Mouse (Mus musculus) limb, embryonic 13.5 days (tissue): ENCODE results near the gene Cdan1. TPM values are rescaled to one million over a fixed set of nuclear protein-coding genes. Genes with fewer than 3 reads are reported as not detected.
A peak's percentile ranks its signal among the peaks of the same experiment; 100 is the strongest.

ENCODE experiments used
- ATAC-seq: fragments of 200-750 bp; cut with Nextera tagmentation; 2 replicates; pipeline ENCODE4 v1.8.0; 2017; ENCODE audit warnings: low read depth, moderate number of reproducible peaks, moderate TSS enrichment; ENCODE audit not compliant: low FRiP score
- H3K27ac ChIP-seq: fragments of 300-500 bp; sonication (generic); 2 replicates; pipeline ENCODE4 v1.5.1; 2015; ENCODE audit warnings: inconsistent platforms, mild to moderate bottlenecking, moderate library complexity
- H3K27me3 ChIP-seq: fragments of 300-500 bp; sonication (generic); 2 replicates; pipeline ENCODE4 v1.6.1; 2015; ENCODE audit warnings: mild to moderate bottlenecking, inconsistent platforms
- H3K36me3 ChIP-seq: fragments of 300-500 bp; sonication (generic); 2 replicates; pipeline ENCODE4 v1.6.1; 2015; ENCODE audit warnings: inconsistent platforms, mild to moderate bottlenecking, moderate library complexity
- H3K4me1 ChIP-seq: fragments of 300-500 bp; sonication (generic); 2 replicates; pipeline ENCODE4 v1.6.1; 2015; ENCODE audit warnings: inconsistent platforms
- H3K4me2 ChIP-seq: fragments of 300-500 bp; sonication (generic); replicated peaks from 2 replicates; pipeline ENCODE4 v1.6.1; 2015; ENCODE audit warnings: inconsistent platforms, mild to moderate bottlenecking, moderate library complexity
- H3K4me3 ChIP-seq: fragments of 300-500 bp; sonication (generic); 2 replicates; pipeline ENCODE4 v1.5.1; 2015; ENCODE audit warnings: moderate library complexity, mild to moderate bottlenecking, inconsistent platforms
- H3K9ac ChIP-seq: fragments of 300-500 bp; sonication (generic); 2 replicates; pipeline ENCODE4 v1.6.1; 2015; ENCODE audit warnings: mild to moderate bottlenecking, inconsistent platforms
- H3K9me3 ChIP-seq: fragments of 300-500 bp; sonication (generic); 2 replicates; pipeline ENCODE4 v1.6.1; 2016; ENCODE audit warnings: inconsistent platforms
- WGBS: fragments of 180-500 bp; shearing (Covaris S2); methylation state at CpG from one replicate; pipeline ENCODE4 v1.1.7; 2015; 5-methylcytosine and 5-hydroxymethylcytosine counted together
- polyA plus RNA-seq: library from polyadenylated mRNA; unstranded; fragments of >200 nt; fragmentation: Nextera tagmentation; extraction: Ambion mirVana; gene quantifications from 2 replicates; pipeline ENCODE4 v1.2.1, GENCODE M21; 2015

The Cdan1 gene
- 8.1 and 8.6 TPM in 2 replicates for polyA plus RNA-seq

DNA sequence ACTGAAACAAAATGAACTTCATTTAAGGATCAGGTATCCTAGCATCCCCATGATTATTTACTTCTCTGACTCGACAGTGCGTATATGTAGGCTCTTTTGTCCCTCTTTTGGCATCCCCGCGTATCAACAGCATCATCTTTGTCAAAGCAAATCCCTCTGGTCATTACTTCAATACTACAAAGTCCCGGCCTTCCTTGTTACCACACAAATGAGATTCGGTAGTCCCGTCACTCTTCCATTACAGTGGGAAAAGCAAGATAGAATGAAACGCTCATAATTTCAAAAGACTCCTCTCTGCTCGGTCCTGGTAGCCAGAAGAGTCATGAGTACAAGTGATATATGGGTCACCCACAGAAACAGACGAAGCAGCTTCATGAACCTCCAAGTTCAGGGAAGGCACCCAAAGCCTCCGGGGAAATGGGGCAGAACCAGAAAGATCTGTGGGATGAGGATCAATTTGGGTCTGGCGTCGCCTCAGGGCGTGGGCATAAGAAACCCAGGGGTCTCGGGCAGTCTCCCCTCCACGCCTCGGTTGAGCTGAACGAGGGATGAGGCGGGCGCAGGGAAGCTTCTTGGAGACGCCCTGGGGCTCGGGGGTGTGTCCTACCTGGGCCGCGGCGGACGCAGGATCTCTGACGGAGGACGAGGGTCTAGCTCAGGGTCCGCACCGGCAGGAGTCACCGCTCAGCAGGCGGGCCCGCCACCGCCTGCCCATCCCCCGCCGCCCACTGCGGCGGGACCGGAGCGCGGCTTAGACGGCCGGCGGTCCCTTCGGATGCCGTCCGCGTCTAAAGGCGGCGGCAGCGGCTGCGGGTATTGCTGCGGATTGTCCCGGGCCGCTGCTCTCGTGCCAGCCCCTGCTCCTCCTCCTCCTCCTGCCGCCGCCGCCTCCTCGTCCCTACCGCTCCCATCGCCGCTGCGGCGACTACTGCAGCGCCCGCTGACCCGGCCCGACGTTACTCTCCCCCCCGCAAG, at the start of gene Cdan1:
TSS of gene Cdan1 (minus strand) at position 680 of the 975 bp plus-strand sequence.
- Histone ChIP-seq H3K9me3 (no peaks in the 10 kb centered on the region), H3K4me1 (peaks cover 12% of the 10 kb centered on the region), H3K27me3 (no peaks in the 10 kb centered on the region), H3K9ac (peak within 1 kb of the TSS; percentile 89), H3K4me2 (peak within 1 kb of the TSS; percentile 86), H3K4me3 (peak within 1 kb of the TSS; percentile 94), H3K27ac (peak within 1 kb of the TSS; percentile 39; the same call in 1 of the 2 replicates), H3K36me3 (no peaks in the 10 kb centered on the region)
- peak; percentile 64 for ATAC-seq
- WGBS, result under 1% methylated on average over 58 of the region's 71 CpGs

DNA sequence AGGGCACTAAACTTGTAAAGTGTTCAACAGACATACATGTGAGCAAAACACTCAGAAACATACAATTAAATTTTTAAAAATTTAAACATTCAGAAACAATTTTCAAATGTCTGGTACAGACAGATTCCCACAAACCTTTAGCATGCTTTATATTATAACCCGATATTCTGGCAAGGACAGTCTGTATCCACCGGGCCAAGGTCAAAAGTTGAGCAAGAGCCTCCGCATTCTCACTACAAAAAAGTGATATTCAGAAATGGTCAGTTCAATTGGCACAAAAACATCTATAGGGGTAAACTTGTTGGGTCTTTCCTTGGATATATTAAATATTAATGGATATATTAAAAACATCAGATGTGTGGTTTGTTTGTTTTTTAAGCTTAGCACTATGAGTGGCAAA, 46.4 kb upstream of the Cdan1 start:
- ATAC-seq, result no peak
- H3K9ac ChIP-seq, result no peak overlapping the region
- no peaks in the 10 kb centered on the region for H3K4me1 ChIP-seq
- WGBS, result 94% methylated on average over 3 of the region's 3 CpGs
- H3K27ac ChIP-seq, result no peak overlapping the region
- H3K9me3 ChIP-seq, result no peaks in the 10 kb centered on the region
- H3K4me3 ChIP-seq, result no peak overlapping the region
- no peak overlapping the region for H3K4me2 ChIP-seq
- peaks cover 83% of the 10 kb centered on the region for H3K36me3 ChIP-seq
- no peaks in the 10 kb centered on the region for H3K27me3 ChIP-seq

DNA sequence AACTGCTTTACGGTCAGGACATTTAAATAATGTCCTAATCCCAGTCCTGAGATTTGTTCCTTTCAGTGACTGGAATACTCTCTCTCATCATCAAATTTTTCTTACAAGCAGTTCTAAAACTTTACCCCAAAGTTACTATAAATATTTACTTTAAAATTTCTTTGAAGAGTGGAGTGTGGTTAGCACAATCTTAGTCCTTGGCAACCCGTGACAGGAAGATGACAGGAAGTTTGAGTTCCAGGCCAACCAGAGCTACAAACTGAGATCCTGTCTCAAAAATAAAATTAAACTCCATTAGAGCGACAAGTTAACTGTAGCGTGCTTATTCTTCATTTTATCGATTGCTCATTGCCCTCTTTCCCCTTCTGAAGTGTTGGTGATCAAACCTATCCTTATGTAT, 37.7 kb upstream of the Cdan1 start:
- ATAC-seq, result no peak
- H3K27me3 ChIP-seq, result no peaks in the 10 kb centered on the region
- H3K9ac ChIP-seq, result no peak overlapping the region
- WGBS, result 93% methylated on average over 5 of the region's 5 CpGs
- H3K4me1 ChIP-seq, result no peaks in the 10 kb centered on the region
- no peak overlapping the region for H3K27ac ChIP-seq
- no peak overlapping the region for H3K4me2 ChIP-seq
- H3K36me3 ChIP-seq, result peaks cover 71% of the 10 kb centered on the region
- H3K9me3 ChIP-seq, result no peaks in the 10 kb centered on the region
- no peak overlapping the region for H3K4me3 ChIP-seq

DNA sequence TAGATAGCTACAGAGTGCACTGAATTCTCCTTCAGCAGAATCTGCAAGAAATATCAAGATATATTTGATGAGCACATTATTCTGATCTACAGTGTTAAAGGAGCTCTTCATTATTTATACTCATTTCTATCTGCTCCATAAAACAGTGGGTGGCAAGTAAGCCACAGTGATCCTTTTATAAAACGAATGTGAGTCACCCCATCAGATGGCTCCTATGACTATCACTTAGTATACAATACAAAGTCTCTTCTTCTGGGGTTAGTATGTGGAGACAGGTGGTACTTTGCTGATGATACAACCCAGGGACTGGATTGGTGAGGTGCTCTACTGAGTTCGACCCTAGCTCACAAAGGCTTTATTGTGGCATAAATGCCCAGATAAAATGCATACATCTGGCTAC, 23.3 kb upstream of the Cdan1 start:
- ATAC-seq, result no peak
- WGBS, result 83% methylated on average over 2 of the region's 2 CpGs
- Histone ChIP-seq H3K4me1 (no peaks in the 10 kb centered on the region), H3K9me3 (no peaks in the 10 kb centered on the region), H3K9ac (no peak overlapping the region), H3K4me3 (no peak overlapping the region), H3K36me3 (peaks cover 77% of the 10 kb centered on the region), H3K27ac (no peak overlapping the region), H3K27me3 (no peaks in the 10 kb centered on the region), H3K4me2 (no peak overlapping the region)

DNA sequence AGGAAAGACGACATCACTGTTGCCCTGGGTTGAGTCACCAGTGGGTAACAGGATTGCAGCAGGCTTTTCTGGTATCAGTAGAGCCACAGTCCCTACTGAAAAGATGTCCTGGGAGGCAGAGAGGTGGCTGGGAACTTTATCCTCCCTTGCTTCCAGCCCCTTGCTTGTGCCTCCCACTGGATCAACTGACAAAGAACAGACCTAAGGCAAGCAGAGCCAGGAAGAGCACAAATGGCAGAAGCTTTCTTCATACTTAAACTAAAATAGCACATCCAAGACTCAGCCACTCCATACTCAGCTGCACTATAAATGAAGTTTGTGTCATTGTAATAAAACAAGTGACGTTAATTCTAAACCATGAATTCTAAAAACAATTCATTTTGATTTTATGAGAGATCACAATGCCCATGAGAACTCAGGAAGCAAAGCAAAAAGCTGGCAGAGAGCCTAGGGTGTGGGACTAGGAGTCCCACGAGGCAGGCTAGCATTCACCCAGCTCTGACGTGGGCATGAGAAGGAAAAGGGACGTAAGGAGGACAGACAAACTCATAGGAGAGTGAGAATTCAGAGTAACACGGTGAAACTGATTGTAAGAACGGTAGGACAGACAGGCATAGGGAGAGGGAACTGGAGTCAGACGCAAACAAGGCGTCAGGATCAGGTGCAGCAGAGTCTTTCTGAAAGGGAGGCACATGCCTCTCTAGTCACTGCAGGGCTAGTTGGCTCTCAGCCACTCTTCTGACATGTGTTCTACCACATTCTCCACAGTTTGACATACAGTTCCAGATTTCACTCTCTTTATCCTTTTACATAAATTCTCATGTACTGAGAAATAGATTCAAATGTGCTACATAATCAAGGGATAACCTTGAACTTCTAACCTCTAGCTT, 21.8 kb upstream of the Cdan1 start:
- no peaks in the 10 kb centered on the region for H3K9me3 ChIP-seq

DNA sequence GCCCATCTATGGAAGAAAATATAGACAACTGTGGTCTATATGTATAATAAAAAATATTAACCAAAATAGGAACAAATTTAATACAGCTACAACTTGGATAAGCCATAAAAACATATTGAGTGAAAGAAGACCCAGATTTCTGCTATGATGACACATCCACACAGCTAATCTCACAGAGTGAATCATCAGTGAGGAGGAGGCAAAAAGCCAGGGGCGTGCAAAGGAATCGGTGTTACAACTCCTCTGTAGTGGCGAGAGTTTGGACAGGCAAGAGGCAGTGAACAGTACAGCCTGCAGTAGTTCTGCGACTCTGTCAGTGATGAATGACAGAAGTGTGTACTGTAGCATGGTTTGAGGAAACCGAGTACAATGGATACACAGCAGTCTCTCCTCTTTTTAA, 17.4 kb upstream of the Cdan1 start:
- Histone ChIP-seq H3K4me3 (no peak overlapping the region), H3K9ac (no peak overlapping the region), H3K36me3 (peaks cover 80% of the 10 kb centered on the region), H3K27me3 (no peaks in the 10 kb centered on the region), H3K4me2 (no peak overlapping the region), H3K9me3 (no peaks in the 10 kb centered on the region), H3K4me1 (no peaks in the 10 kb centered on the region), H3K27ac (no peak overlapping the region)
- ATAC-seq, result no peak
- 92% methylated on average over 5 of the region's 5 CpGs for WGBS

More for the DNA sequence above, 21.8 kb upstream of the Cdan1 start:
- no peak overlapping the region for H3K9ac ChIP-seq
- 79% methylated on average over 9 of the region's 9 CpGs for WGBS
- H3K4me3 ChIP-seq, result no peak overlapping the region
- H3K4me2 ChIP-seq, result no peak overlapping the region
- peaks cover 75% of the 10 kb centered on the region for H3K36me3 ChIP-seq
- H3K27ac ChIP-seq, result no peak overlapping the region
- H3K27me3 ChIP-seq, result no peaks in the 10 kb centered on the region
- no peaks in the 10 kb centered on the region for H3K4me1 ChIP-seq
- ATAC-seq, result no peak

DNA sequence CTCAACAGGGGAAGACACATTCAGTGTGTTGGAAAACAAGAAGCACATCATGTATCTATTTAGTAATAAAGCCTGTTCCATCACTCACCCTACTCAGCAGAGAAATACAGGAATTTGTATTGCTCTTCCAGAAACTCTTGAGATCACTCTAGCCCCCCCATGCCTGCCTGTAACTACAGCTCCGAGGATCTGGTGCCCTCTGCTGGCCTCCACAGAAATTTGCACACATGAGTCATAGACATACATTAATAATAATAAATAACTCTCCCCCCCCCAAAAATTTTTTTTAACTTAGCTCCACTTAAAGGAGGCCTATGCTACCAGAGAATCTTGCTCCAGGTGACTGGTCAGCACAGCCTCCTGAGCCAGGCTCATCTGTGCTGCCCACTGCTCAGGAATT, 16.6 kb upstream of the Cdan1 start:
- no peak overlapping the region for H3K27ac ChIP-seq
- no peaks in the 10 kb centered on the region for H3K9me3 ChIP-seq
- 38% methylated on average over 1 of the region's 1 CpGs for WGBS
- no peak overlapping the region for H3K4me2 ChIP-seq
- no peak for ATAC-seq
- no peaks in the 10 kb centered on the region for H3K4me1 ChIP-seq
- no peak overlapping the region for H3K4me3 ChIP-seq
- H3K36me3 ChIP-seq, result peaks cover 80% of the 10 kb centered on the region
- H3K27me3 ChIP-seq, result no peaks in the 10 kb centered on the region
- H3K9ac ChIP-seq, result no peak overlapping the region

DNA sequence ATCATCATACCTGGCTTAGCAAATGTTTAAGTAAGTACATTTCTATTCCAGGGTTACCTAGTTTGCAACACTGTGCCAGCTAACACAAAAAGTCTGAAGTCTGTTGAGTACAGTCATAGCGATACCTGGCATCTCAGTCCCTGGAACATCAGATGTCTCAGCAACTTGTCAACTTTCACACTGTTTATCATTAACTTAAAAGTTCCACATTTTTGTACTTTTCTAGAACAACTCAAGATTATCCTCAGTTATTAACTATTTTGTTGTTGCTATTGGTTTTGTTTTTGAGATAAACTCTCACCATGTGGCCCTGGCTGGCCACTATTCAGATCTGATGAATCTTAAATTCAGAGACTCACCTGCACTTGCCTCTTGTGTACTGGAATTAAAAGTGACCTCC, 13.5 kb upstream of the Cdan1 start:
- WGBS, result 92% methylated on average over 1 of the region's 1 CpGs
- Histone ChIP-seq H3K36me3 (peaks cover 63% of the 10 kb centered on the region), H3K4me1 (no peaks in the 10 kb centered on the region)

DNA sequence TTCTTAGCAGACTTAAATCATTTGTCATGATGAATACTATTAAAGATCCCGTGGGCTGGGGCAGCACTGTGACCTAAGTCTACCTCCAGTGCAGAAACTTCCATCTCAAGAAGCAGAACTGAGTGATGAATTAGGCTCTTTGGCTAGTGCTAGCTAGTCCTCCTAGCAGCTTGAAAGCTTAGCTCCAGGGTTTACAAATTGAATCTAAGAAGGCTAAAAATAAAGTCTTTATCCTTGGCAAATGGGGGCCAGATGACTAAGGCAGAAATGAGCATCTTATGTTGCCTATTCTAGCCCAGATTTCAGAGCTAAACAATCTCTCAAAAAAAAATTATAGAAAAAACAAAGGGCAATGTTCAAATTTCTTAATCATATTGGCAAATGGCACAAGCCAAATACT, 10.8 kb upstream of the Cdan1 start:
- ATAC-seq, result no peak
- Histone ChIP-seq H3K27ac (no peak overlapping the region), H3K9me3 (no peaks in the 10 kb centered on the region), H3K4me1 (no peaks in the 10 kb centered on the region), H3K4me2 (no peak overlapping the region), H3K27me3 (no peaks in the 10 kb centered on the region), H3K9ac (no peak overlapping the region), H3K4me3 (no peak overlapping the region), H3K36me3 (peaks cover 45% of the 10 kb centered on the region)
- WGBS, result 86% methylated on average over 1 of the region's 1 CpGs

More for the DNA sequence above, 13.5 kb upstream of the Cdan1 start:
- H3K9me3 ChIP-seq, result no peaks in the 10 kb centered on the region
- H3K27me3 ChIP-seq, result no peaks in the 10 kb centered on the region
- no peak overlapping the region for H3K4me3 ChIP-seq
- no peak overlapping the region for H3K4me2 ChIP-seq
- ATAC-seq, result no peak
- no peak overlapping the region for H3K9ac ChIP-seq
- no peak overlapping the region for H3K27ac ChIP-seq

DNA sequence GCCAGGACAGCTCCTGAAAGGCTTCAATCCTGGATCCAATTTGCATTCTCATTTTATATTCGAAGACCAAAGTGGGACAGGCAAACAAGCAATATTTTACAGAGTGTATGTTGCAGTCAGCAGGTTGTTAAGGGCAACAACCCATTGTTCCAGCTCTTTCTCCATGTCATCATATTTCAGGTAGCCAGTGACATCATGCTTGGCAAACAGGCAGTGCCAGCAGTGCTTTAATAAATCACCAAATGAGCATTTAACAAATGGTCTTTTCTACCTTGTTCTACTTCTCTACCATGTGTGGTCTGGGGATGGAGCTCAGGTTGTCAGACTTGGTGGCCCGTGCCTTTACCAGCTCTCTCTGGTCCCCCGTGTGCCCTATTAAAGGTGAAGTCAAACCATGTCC, 8.2 kb upstream of the Cdan1 start:
- peaks cover 21% of the 10 kb centered on the region for H3K36me3 ChIP-seq
- WGBS, result 80% methylated on average over 3 of the region's 3 CpGs
- H3K9me3 ChIP-seq, result no peaks in the 10 kb centered on the region
- no peak for ATAC-seq
- H3K27me3 ChIP-seq, result no peaks in the 10 kb centered on the region
- H3K9ac ChIP-seq, result no peak overlapping the region
- no peaks in the 10 kb centered on the region for H3K4me1 ChIP-seq
- H3K27ac ChIP-seq, result no peak overlapping the region
- H3K4me2 ChIP-seq, result no peak overlapping the region
- no peak overlapping the region for H3K4me3 ChIP-seq

DNA sequence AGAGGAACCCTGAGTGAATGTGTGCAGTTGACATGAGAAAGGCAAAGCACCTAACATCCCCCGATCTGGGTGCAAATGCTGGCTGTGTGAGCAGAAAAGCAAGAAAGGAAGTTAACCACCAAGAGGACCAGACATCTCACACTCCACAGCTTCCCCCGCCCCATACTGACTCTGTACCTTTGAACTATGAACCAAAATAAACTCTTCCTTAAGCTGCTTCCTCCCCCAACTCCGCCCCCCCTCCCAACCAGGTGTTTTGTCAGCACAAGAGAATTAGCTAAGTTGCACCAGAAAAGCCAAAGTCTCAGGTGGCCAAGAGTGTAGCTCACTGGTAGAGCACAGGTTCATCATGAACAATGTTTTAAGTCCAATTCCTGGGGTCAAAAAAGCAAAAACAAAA, 3.2 kb upstream of the Cdan1 start:
- Histone ChIP-seq H3K36me3 (no peaks in the 10 kb centered on the region), H3K4me2 (no peak overlapping the region), H3K27me3 (no peaks in the 10 kb centered on the region), H3K9ac (no peak overlapping the region), H3K4me3 (no peak overlapping the region), H3K9me3 (no peaks in the 10 kb centered on the region), H3K4me1 (peaks cover 12% of the 10 kb centered on the region), H3K27ac (no peak overlapping the region)
- ATAC-seq, result no peak
- WGBS, result 74% methylated on average over 3 of the region's 3 CpGs

DNA sequence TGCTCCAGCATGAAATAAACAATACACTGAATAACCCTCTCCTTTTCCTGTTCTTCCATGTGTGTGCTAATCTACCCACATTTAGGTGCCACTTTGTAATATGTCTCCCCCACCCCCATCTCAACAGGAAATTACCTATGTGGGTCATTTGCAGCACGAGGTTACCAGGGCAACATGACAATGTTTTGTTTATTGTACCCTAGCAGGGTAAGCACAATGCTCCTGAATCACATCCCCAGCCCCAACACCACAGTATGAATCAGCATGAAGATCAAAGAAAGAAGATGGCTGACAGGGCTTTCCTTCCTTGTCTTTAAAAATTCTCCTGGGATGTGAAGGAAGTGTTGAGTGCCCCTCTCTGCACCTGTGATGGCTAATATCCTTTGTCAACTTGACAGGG, 2.7 kb upstream of the Cdan1 start:
- ATAC-seq, result no peak
- Histone ChIP-seq H3K36me3 (no peaks in the 10 kb centered on the region), H3K4me1 (peaks cover 12% of the 10 kb centered on the region), H3K9me3 (no peaks in the 10 kb centered on the region), H3K27ac (no peak overlapping the region), H3K4me3 (no peak overlapping the region), H3K9ac (no peak overlapping the region), H3K27me3 (no peaks in the 10 kb centered on the region), H3K4me2 (no peak overlapping the region)
- 26% methylated on average over 1 of the region's 1 CpGs for WGBS
